Mouse (Mus musculus) mesoderm, embryonic 11.5 days (tissue): ENCODE measurements around the gene Hip1r.

Experiments
- DNase-seq: peaks from one replicate; pipeline ENCODE4 v3.0.0-alpha.2; 2012; ENCODE audit warnings: low read depth, low spot score

The Hip1r gene

DNA sequence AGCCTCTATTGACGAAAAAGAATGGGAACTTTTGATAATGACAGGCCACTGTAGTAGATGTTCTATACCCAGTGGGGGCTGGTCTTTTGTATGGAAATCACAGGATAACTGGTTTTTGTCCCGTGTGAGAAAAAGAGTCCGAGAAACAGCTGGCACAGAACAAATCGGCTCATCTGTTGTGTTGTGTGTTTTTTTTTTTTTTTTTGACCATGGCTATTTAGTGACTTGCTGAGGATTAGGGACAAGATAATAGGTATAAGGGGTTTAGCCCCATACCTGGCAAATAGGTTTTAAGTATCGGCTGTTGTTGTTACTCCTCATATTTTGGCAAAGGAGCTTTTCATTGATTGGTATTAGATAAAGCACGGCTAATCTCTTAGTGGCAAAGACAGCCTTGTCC, 975 bp upstream of the Hip1r start:
- no peak for DNase-seq

DNA sequence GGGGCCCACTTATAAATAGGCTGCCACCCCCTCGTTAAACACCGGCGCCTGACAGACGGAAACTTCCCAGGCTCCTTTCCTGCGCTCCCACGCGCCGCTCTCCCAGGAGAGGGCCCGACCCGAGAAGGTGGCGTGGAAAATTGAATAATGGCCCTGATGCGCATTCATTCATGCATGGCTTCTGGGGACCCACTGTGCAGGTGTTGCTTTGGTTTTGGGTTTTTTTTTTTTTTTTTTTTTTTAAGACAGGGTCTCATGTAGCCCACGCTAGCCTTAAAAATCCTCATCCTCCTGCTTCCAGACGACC, 704 bp downstream of the Hip1r start:
- DNase-seq = no peak

DNA sequence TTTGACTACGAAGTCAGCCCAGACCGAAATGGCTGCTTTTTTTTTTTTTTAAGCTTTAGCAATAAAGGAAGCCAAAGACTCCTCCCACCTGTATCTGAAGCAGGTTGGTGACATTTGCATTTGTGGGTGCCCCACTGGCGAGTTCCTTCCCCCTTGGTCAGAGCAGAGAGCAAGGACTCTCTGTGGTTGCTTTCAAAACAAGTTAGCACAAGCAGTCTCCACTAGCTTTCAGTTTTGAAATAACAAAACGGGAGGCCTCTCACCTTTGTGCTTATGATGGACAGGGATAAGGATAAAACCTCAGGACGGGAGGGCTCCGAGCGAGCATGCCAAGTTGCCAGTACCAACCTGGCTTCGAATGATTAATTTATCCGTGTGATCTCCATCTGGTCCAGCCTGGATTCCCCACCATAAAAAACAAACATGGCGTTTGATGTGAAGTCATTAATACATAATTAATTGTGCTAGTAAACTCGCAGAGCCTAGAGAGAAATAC, 1.2 kb downstream of the Hip1r start:
- no peak for DNase-seq

GRCm38 (mm10) chr5:123975668-123976180, 2.3 kb downstream of the Hip1r start:
- DNase-seq = no peak

- no peak for DNase-seq
Observed at GRCm38 (mm10) chr5:123977231-123977630, 3.8 kb downstream of the Hip1r start.

- DNase-seq = no peak
Observed at GRCm38 (mm10) chr5:123978131-123978530, 4.7 kb downstream of the Hip1r start.

GRCm38 (mm10) chr5:123979221-123979979, 6.0 kb downstream of the Hip1r start:
- DNase-seq = no peak

GRCm38 (mm10) chr5:123979980-123980369, 6.5 kb downstream of the Hip1r start:
- DNase-seq = no peak

DNA sequence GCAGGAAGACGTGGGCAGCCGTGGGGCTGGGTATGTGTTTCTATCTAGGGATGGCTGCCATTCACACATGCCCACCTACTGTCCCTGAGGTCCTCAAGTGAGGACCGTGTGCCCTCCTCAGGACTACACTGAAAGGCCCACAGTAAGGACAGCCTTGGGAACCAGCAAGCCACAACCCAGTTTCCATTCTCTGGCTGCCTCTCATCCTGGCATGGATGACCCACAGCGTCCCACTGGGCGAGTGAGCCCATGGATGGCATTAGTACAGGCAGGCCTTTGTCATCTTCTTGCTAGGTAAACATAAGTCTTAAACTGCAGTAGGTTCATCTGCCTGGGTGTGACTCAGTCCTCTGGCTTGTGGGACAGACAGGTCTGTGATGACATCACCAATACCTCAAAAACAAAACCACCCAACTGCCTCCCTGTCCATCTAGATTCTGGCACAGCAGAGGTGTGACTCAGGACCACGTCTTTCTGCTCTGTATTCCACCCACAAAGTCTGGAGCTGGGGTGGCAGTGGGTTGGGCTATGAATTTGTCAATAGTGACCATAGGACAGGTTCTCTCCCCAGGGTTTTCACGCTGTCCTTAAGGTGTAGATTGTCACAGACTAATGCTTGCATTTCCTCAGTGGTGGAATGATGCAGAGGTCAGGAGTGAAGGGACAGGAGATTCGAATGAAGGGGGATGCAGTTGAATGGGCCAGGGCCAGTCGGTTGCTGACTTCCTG, 7.3 kb downstream of the Hip1r start:
- DNase-seq = no peak

- DNase-seq = no peak
Observed at GRCm38 (mm10) chr5:123981250-123981554, 7.8 kb downstream of the Hip1r start.

- no peak for DNase-seq
Observed at GRCm38 (mm10) chr5:123982838-123983237, 9.4 kb downstream of the Hip1r start.

GRCm38 (mm10) chr5:123985434-123985833, 12.0 kb downstream of the Hip1r start:
- no peak for DNase-seq

GRCm38 (mm10) chr5:123986925-123987324, 13.5 kb downstream of the Hip1r start:
- DNase-seq = no peak

GRCm38 (mm10) chr5:123987511-123987910, 14.1 kb downstream of the Hip1r start:
- no peak for DNase-seq

DNA sequence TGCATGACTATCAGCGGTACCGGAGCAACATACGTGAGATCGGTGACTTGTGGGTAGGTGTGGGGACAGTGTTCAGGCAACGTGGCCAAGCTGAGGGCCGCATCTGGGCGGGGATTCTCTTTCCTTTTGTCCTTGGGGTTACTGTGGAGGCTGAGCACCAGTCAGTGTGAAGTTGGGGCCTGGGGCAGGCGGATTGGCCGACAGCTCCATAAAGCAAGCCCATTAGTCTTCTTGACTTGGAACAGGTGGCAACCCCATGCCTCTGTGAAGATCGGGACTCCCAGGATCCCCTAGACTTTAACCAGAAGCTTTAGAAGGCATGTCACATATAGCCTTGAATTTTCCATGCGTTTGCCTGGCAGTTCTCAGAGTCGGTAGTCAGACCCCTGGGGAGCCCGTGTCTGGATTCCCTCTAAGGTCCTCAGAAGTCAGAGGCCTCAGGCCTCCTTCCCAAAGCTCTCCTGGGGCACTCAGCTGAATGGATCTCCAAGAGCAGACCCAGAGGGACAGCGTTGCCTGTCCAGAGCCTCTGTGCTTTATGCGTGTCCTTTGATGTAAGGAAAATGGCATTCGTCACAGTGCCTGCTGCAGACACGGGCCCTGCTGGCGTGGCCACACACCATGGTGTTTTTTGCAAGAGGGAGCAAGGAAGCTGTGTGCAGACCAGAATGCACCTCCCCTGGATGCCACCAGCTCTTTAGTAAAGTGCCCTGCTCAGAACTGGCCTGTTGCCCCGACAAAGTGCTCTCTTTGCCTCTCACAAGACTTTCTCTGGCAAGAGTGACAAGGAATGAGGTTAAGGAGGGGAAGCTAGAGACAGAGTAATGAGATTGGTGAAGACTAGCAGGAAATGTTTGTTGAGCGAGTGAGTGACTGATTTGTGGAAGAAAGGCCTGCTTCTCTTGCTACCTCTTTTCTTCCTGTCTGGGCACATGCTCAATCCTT, 16.8 kb downstream of the Hip1r start:
- peak; percentile 65 for DNase-seq

DNA sequence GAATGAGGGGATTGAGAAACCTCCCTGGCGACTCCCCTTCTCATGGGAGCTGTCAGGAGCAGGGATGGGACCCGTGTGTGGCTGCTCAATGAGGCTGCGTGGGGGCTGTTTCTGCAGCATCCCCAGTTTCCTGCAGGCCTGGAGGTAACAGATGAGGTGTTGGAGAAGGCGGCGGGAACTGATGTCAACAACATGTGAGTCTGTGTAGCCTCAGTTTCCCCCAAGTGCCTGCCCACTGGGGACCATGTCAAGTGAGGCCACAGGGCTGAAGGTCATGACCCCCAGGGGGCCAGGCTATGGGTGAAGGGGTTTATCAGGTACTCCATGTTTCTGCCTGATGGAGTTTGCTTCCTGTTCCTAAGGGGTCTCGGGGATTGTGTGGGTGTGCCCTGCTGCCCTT, 17.9 kb downstream of the Hip1r start:
- no peak for DNase-seq

- DNase-seq = no peak
Observed at GRCm38 (mm10) chr5:123992193-123992637, 18.8 kb downstream of the Hip1r start.

DNA sequence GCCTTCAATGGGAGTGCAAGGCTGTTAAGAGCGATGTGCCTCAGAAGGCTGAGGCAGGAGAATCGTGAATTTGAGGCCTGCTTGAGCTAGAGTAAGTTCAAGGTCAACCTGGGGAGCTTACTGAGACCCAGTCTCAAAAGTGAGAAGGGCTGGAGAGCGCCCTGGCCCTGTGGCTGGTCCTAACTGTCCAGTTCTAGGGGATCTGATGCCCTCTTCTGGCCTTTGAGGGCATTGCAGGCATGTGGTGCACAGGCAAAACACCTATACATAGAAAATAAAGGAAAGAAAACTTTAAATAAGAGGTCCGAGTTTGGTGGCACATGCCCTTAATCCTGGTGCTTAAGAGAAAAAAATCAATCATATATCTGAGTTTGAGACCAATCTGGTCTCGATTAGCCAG, 19.4 kb downstream of the Hip1r start:
- peak; percentile 84 for DNase-seq

DNA sequence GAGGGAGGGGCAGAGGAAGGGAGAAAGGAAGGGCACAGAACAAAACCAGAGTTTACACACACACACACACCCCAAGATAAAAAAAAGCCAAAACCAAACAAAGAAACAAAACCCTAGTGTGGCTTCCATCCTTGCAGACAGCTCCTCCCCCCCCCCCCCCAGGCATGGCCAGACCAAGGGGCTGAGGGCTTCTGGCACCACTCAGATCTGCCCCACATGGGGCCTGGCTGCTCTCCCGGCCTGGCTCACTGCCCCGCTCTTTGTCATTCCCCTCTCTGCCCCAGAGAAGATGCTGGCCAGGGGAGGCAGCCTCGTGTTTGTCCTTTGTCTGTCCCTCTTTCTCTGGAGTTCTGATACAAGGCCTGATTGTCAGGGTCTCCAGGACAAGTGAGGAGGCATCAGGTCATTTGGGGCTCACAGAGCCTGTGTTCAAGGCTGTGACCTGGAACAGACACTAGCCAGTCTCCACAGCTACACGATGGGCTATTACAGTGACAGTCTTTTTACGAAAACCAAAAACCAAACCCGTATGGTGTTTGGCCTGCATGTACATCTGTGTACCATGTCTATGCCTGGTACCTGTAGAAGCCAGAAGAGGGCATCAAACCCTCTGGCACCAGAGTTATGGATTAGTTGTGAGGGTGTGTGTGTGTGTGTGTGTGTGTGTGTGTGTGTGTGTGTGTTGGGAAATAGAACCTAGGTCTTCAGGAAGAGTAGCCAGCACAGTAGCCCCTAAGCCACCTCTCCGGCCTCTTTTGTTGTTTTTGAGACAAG, 20.0 kb downstream of the Hip1r start:
- no peak for DNase-seq

GRCm38 (mm10) chr5:123994468-123994867, 21.0 kb downstream of the Hip1r start:
- no peak for DNase-seq

DNA sequence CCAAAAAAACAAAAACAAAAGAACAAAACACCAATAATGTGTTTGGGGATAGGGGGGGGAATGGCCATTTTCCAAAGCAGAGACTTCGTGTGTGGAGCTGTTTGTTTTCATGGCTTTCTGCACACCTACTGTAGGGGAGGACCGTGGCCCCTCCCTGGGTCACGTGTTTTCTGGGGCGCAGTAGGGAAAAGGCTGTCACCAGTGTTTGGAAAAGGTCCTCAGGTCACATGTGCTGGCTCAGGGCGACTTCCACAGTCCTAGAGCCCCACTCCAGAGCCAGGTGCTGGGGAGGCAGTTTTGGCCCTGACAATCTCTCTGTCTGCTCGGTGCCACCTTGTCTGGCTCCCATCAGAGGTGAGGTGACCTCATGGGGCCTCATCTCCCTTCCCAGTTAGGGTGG, 22.0 kb downstream of the Hip1r start:
- DNase-seq = no peak
